Mouse (Mus musculus) neural tube, embryonic 14.5 days (tissue): Measurements from ENCODE around the gene Tbc1d22b. TPM values are rescaled to one million over a fixed set of nuclear protein-coding genes. Genes with fewer than 3 reads are reported as not detected.

ENCODE experiments used
- ATAC-seq: fragments of 200-750 bp; cut with Nextera tagmentation; 2 replicates; pipeline ENCODE4 v1.8.0; 2017; ENCODE audit warnings: low read depth, mild to moderate bottlenecking, moderate TSS enrichment, moderate library complexity
- H3K27ac ChIP-seq: fragments of 300-500 bp; sonication (generic); 2 replicates; pipeline ENCODE4 v1.5.1; 2014; ENCODE audit warnings: low read depth, mild to moderate bottlenecking, control low read depth, low read length, moderate library complexity, mixed read lengths
- H3K27me3 ChIP-seq: fragments of 300-500 bp; sonication (generic); 2 replicates; pipeline ENCODE4 v1.6.1; 2014; ENCODE audit warnings: low read length; ENCODE audit not compliant: control insufficient read depth, insufficient read depth
- H3K36me3 ChIP-seq: fragments of 300-500 bp; sonication (generic); 2 replicates; pipeline ENCODE4 v1.6.1; 2014; ENCODE audit warnings: low read length, mixed read lengths; ENCODE audit not compliant: control insufficient read depth, insufficient read depth
- H3K4me1 ChIP-seq: fragments of 300-500 bp; sonication (generic); 2 replicates; pipeline ENCODE4 v1.6.1; 2014; ENCODE audit warnings: low read length; ENCODE audit not compliant: control insufficient read depth, insufficient read depth
- H3K4me2 ChIP-seq: fragments of 300-500 bp; sonication (generic); 2 replicates; pipeline ENCODE4 v1.6.1; 2014; ENCODE audit warnings: mild to moderate bottlenecking, low read depth, low read length, control low read depth
- H3K4me3 ChIP-seq: fragments of 300-500 bp; sonication (generic); 2 replicates; pipeline ENCODE4 v1.5.1; 2014; ENCODE audit warnings: low read depth, low read length, control low read depth, mixed read lengths
- H3K9ac ChIP-seq: fragments of 300-500 bp; sonication (generic); replicated peaks from 2 replicates; pipeline ENCODE4 v1.6.1; 2014; ENCODE audit warnings: low read depth, mild to moderate bottlenecking, control low read depth, low read length, mixed read lengths
- H3K9me3 ChIP-seq: fragments of 300-500 bp; sonication (generic); 2 replicates; pipeline ENCODE4 v1.6.1; 2016; ENCODE audit warnings: low read length; ENCODE audit not compliant: control insufficient read depth
- WGBS: fragments of 180-500 bp; shearing (Covaris S2); extraction: QIAGEN DNeasy Blood & Tissue Kit; methylation state at CpG from one replicate; pipeline ENCODE4 v1.1.7; 2014; 5-methylcytosine and 5-hydroxymethylcytosine counted together
- polyA plus RNA-seq: library from polyadenylated mRNA; unstranded; fragments of >200 nt; fragmentation: Nextera tagmentation; extraction: Ambion mirVana; gene quantifications from 2 replicates; pipeline ENCODE4 v1.2.1, GENCODE M21; 2014

The Tbc1d22b gene
- polyA plus RNA-seq, 1 experiment from 2014 or later = 26.5 TPM

GRCm38 (mm10) chr17:29551019-29551418, 1.4 kb downstream of the Tbc1d22b start:
- no peaks in the 10 kb centered on the region for H3K9me3 ChIP-seq
- H3K4me3 ChIP-seq = no peak overlapping the region
- no peaks in the 10 kb centered on the region for H3K36me3 ChIP-seq
- no peak overlapping the region for H3K27ac ChIP-seq
- H3K4me2 ChIP-seq = peak overlapping the region; percentile 96; the same call in 1 of the 2 replicates
- H3K4me1 ChIP-seq = peaks cover 14% of the 10 kb centered on the region
- WGBS = 70% methylated on average over 6 of the region's 6 CpGs
- H3K9ac ChIP-seq = no peak overlapping the region
- ATAC-seq = no peak
- no peaks in the 10 kb centered on the region for H3K27me3 ChIP-seq

- no peak for ATAC-seq
- H3K27me3 ChIP-seq = no peaks in the 10 kb centered on the region
- H3K9ac ChIP-seq = no peak within 1 kb of the TSS
- H3K4me3 ChIP-seq = no peak within 1 kb of the TSS
- no peak within 1 kb of the TSS for H3K4me2 ChIP-seq
- no peak within 1 kb of the TSS for H3K27ac ChIP-seq
- WGBS = 95% methylated on average over 5 of the region's 5 CpGs
- H3K9me3 ChIP-seq = no peaks in the 10 kb centered on the region
- H3K36me3 ChIP-seq = no peaks in the 10 kb centered on the region
- H3K4me1 ChIP-seq = peaks cover 14% of the 10 kb centered on the region
These were observed 2.7 kb downstream of the Tbc1d22b start, which contains the start of gene Tmem217 for GRCm38 (mm10) chr17:29552162-29552732. Gene Tmem217, minus strand, starts transcription at chr17:29552385.

- H3K9ac ChIP-seq = no peak overlapping the region
- ATAC-seq = no peak
- H3K27ac ChIP-seq = no peak overlapping the region
- H3K9me3 ChIP-seq = no peaks in the 10 kb centered on the region
- peaks cover 14% of the 10 kb centered on the region for H3K4me1 ChIP-seq
- no peak overlapping the region for H3K4me3 ChIP-seq
- no peak overlapping the region for H3K4me2 ChIP-seq
- H3K27me3 ChIP-seq = no peaks in the 10 kb centered on the region
- H3K36me3 ChIP-seq = no peaks in the 10 kb centered on the region
These were observed 4.6 kb downstream of the Tbc1d22b start for GRCm38 (mm10) chr17:29554176-29554575.

GRCm38 (mm10) chr17:29556456-29556855, 6.9 kb downstream of the Tbc1d22b start:
- Histone ChIP-seq H3K4me1 (no peaks in the 10 kb centered on the region), H3K4me3 (no peak overlapping the region), H3K27ac (no peak overlapping the region), H3K9me3 (no peaks in the 10 kb centered on the region; the same call in 1 of the 2 replicates), H3K36me3 (no peaks in the 10 kb centered on the region), H3K27me3 (no peaks in the 10 kb centered on the region), H3K4me2 (no peak overlapping the region), H3K9ac (no peak overlapping the region)
- no peak for ATAC-seq
- WGBS = 93% methylated on average over 10 of the region's 10 CpGs

- Histone ChIP-seq H3K9ac (no peak overlapping the region), H3K4me1 (no peaks in the 10 kb centered on the region), H3K27ac (no peak overlapping the region), H3K9me3 (no peaks in the 10 kb centered on the region; the same call in 1 of the 2 replicates), H3K4me3 (no peak overlapping the region), H3K36me3 (no peaks in the 10 kb centered on the region), H3K4me2 (no peak overlapping the region), H3K27me3 (no peaks in the 10 kb centered on the region)
- WGBS = 81% methylated on average over 7 of the region's 7 CpGs
- ATAC-seq = no peak
These were observed 7.3 kb downstream of the Tbc1d22b start for GRCm38 (mm10) chr17:29556893-29557292.

GRCm38 (mm10) chr17:29558476-29558875, 8.9 kb downstream of the Tbc1d22b start:
- H3K4me2 ChIP-seq = no peak overlapping the region
- H3K9ac ChIP-seq = no peak overlapping the region
- H3K9me3 ChIP-seq = no peaks in the 10 kb centered on the region; the same call in 1 of the 2 replicates
- H3K4me3 ChIP-seq = no peak overlapping the region
- no peaks in the 10 kb centered on the region for H3K4me1 ChIP-seq
- H3K27ac ChIP-seq = no peak overlapping the region
- WGBS = 74% methylated on average over 5 of the region's 5 CpGs
- no peaks in the 10 kb centered on the region for H3K27me3 ChIP-seq
- ATAC-seq = no peak
- H3K36me3 ChIP-seq = no peaks in the 10 kb centered on the region

- Histone ChIP-seq H3K9me3 (no peaks in the 10 kb centered on the region), H3K4me3 (no peak overlapping the region), H3K4me1 (no peaks in the 10 kb centered on the region), H3K27ac (no peak overlapping the region), H3K36me3 (peaks cover 2% of the 10 kb centered on the region; the same call in 1 of the 2 replicates), H3K27me3 (no peaks in the 10 kb centered on the region), H3K9ac (no peak overlapping the region), H3K4me2 (no peak overlapping the region)
- 96% methylated on average over 5 of the region's 5 CpGs for WGBS
- no peak for ATAC-seq
These were observed 15.9 kb downstream of the Tbc1d22b start for GRCm38 (mm10) chr17:29565521-29565920.

- Histone ChIP-seq H3K9me3 (no peaks in the 10 kb centered on the region), H3K36me3 (peaks cover 19% of the 10 kb centered on the region; the same call in 1 of the 2 replicates), H3K4me2 (no peak overlapping the region), H3K27ac (no peak overlapping the region), H3K4me1 (no peaks in the 10 kb centered on the region), H3K4me3 (no peak overlapping the region), H3K27me3 (no peaks in the 10 kb centered on the region), H3K9ac (no peak overlapping the region)
- 93% methylated on average over 15 of the region's 15 CpGs for WGBS
- no peak for ATAC-seq
These were observed 18.9 kb downstream of the Tbc1d22b start for GRCm38 (mm10) chr17:29568435-29568834.

GRCm38 (mm10) chr17:29569831-29570230, 20.2 kb downstream of the Tbc1d22b start:
- H3K27me3 ChIP-seq = no peaks in the 10 kb centered on the region
- H3K36me3 ChIP-seq = peaks cover 22% of the 10 kb centered on the region
- no peak overlapping the region for H3K27ac ChIP-seq
- no peak overlapping the region for H3K4me3 ChIP-seq
- no peak for ATAC-seq
- H3K9me3 ChIP-seq = no peaks in the 10 kb centered on the region
- H3K4me2 ChIP-seq = no peak overlapping the region
- no peaks in the 10 kb centered on the region for H3K4me1 ChIP-seq
- H3K9ac ChIP-seq = no peak overlapping the region
- 85% methylated on average over 6 of the region's 6 CpGs for WGBS
